Mouse (Mus musculus) limb, embryonic 10.5 days (tissue): ENCODE results near the gene Khdc1a. TPM values are rescaled to one million over a fixed set of nuclear protein-coding genes. Genes with fewer than 3 reads are reported as not detected.
"Not testable (repeated sequence)": the region's sequence is repeated elsewhere in the genome, so short reads cannot be mapped to it uniquely, and the experiment has no call there.

Experiments
- DNase-seq: peaks from one replicate; pipeline ENCODE4 v3.0.0-alpha.2; 2017; ENCODE audit warnings: low spot score
- H3K27ac ChIP-seq: fragments of 300-500 bp; sonication (generic); 2 replicates; pipeline ENCODE4 v1.5.1; 2016; ENCODE audit warnings: mild to moderate bottlenecking
- H3K27me3 ChIP-seq: fragments of 300-500 bp; sonication (generic); 2 replicates; pipeline ENCODE4 v1.6.1; 2016; ENCODE audit warnings: low read depth, mild to moderate bottlenecking; ENCODE audit not compliant: poor library complexity, severe bottlenecking
- H3K36me3 ChIP-seq: fragments of 300-500 bp; sonication (generic); 2 replicates; pipeline ENCODE4 v1.6.1; 2016; ENCODE audit warnings: mild to moderate bottlenecking, moderate library complexity
- H3K4me1 ChIP-seq: fragments of 300-500 bp; sonication (generic); 2 replicates; pipeline ENCODE4 v1.6.1; 2016
- H3K4me3 ChIP-seq: fragments of 300-500 bp; sonication (generic); 2 replicates; pipeline ENCODE4 v1.5.1; 2016; ENCODE audit warnings: mild to moderate bottlenecking, moderate library complexity
- H3K9me3 ChIP-seq: fragments of 300-500 bp; sonication (generic); replicated peaks from 2 replicates; pipeline ENCODE4 v1.6.1; 2016; ENCODE audit warnings: mild to moderate bottlenecking
- WGBS: fragments of 180-500 bp; shearing (Covaris S2); methylation state at CpG from one replicate; pipeline ENCODE4 v1.1.7; 2016; 5-methylcytosine and 5-hydroxymethylcytosine counted together
- polyA plus RNA-seq: library from polyadenylated mRNA; unstranded; fragments of >200 nt; fragmentation: Nextera tagmentation; extraction: Ambion mirVana; gene quantifications from 2 replicates; pipeline ENCODE4 v1.2.1, GENCODE M21; 2016

Khdc1a gene
- polyA plus RNA-seq, 1 experiment from 2014 or later: not detected

DNA sequence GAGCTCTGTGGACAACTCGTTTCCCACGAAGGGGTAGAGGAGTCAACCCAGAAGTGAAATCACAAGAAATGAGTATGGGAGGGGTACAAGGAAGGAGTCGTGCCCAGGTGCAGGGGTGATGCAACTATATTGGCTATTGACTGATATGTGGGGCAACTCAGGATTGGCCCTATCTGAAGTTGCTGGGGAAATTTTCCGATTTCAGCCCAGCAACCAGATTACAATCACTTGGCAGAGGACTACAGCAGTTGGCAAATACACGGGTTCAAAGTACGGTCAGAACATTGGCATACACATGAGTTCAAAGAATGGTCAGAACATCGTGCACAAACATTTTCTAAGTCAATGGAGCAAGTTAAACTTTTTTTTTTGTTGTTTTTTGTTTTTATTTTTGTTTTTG lies 22.7 kb upstream of the Khdc1a start:
- 95% methylated on average over 7 of the region's 7 CpGs for WGBS
- Histone ChIP-seq H3K9me3 (no peaks in the 10 kb centered on the region), H3K4me1 (no peaks in the 10 kb centered on the region), H3K27me3 (no peaks in the 10 kb centered on the region), H3K4me3 (no peak overlapping the region), H3K27ac (no peak overlapping the region), H3K36me3 (no peaks in the 10 kb centered on the region)
- no peak for DNase-seq

- not testable (repeated sequence) for H3K36me3 ChIP-seq, H3K27ac ChIP-seq, H3K4me1 ChIP-seq, H3K9me3 ChIP-seq, H3K4me3 ChIP-seq, DNase-seq, H3K27me3 ChIP-seq
These were observed 18.3 kb upstream of the Khdc1a start for GRCm38 (mm10) chr1:21331161-21331560.

DNA sequence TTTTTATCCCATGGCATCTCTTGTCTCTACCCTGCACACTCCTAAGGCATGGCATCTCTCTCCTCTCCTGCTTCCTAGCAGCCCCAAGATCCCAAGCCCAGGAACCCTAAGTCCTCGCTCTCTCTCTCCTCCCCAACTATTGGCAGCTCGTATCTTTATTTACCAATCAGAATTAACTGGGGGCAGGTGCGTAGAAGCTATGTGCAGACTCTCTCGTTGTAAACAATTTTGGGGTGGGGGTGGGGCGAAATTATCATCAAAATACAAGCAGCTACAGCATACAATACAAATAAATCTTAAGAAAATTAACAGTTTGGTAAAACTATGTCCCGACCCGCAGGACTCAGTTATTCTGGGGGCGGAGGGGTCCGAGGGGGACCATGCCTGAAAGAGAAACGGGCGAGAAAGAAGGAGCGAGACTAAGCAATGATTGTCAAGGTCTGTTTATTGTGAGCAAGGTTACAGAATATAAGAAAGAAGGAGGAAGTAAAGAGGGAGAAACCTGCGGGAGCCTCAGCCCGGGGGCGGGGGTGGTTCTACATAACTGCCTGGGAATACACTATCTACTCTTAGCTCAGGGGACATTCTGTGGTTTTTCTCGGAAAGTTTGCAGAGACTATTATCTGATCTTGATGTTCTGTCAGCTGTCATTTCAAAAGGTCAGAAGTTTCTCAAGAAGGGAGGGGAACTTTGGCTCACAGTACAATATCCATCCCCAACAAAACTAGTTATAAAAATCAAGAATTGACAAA lies 16.0 kb upstream of the Khdc1a start:
- no peaks in the 10 kb centered on the region for H3K4me1 ChIP-seq
- H3K4me3 ChIP-seq: no peak overlapping the region
- H3K9me3 ChIP-seq: no peaks in the 10 kb centered on the region
- H3K27ac ChIP-seq: no peak overlapping the region
- no peaks in the 10 kb centered on the region for H3K27me3 ChIP-seq
- no peaks in the 10 kb centered on the region for H3K36me3 ChIP-seq
- no peak for DNase-seq
- WGBS: 87% methylated on average over 16 of the region's 16 CpGs

DNA sequence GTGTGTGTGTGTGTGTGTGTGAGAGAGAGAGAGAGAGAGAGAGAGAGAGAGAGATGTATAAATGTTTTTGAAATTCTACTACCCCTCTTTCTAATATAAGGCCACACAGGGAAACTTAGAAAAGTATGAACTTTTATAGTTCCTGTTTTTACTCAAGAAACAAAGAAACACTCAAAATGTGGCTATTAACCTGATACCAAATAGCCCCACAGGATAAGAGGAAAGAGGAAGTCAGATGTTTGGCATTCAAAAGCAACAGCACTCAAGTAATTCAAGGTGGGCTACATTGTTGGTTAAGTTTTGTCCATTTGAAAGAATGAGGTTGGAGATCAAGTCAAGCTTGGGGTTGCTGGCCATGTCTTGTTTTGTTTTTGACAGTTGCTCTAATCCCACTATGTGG lies 13.6 kb upstream of the Khdc1a start:
- no peak for DNase-seq
- no peaks in the 10 kb centered on the region for H3K27me3 ChIP-seq
- no peaks in the 10 kb centered on the region for H3K4me1 ChIP-seq
- H3K9me3 ChIP-seq: no peaks in the 10 kb centered on the region
- H3K27ac ChIP-seq: no peak overlapping the region
- no peak overlapping the region for H3K4me3 ChIP-seq
- no peaks in the 10 kb centered on the region for H3K36me3 ChIP-seq

- no peak for DNase-seq
- Histone ChIP-seq H3K4me3 (no peak overlapping the region), H3K27ac (no peak overlapping the region), H3K9me3 (no peaks in the 10 kb centered on the region), H3K36me3 (no peaks in the 10 kb centered on the region), H3K4me1 (no peaks in the 10 kb centered on the region), H3K27me3 (no peaks in the 10 kb centered on the region)
- WGBS: 91% methylated on average over 1 of the region's 1 CpGs
These were observed 8.7 kb upstream of the Khdc1a start for GRCm38 (mm10) chr1:21340745-21341144.

GRCm38 (mm10) chr1:21344253-21344652 lies 5.2 kb upstream of the Khdc1a start:
- Histone ChIP-seq H3K36me3 (no peaks in the 10 kb centered on the region), H3K4me3 (no peak overlapping the region), H3K27ac (no peak overlapping the region), H3K27me3 (no peaks in the 10 kb centered on the region), H3K9me3 (no peaks in the 10 kb centered on the region), H3K4me1 (no peaks in the 10 kb centered on the region)
- peak; percentile 30 for DNase-seq
- WGBS: 70% methylated on average over 4 of the region's 4 CpGs

GRCm38 (mm10) chr1:21344752-21345151 lies 4.7 kb upstream of the Khdc1a start:
- H3K36me3 ChIP-seq, H3K9me3 ChIP-seq, DNase-seq, H3K4me3 ChIP-seq, H3K27ac ChIP-seq, H3K27me3 ChIP-seq, H3K4me1 ChIP-seq: not testable (repeated sequence)
- 87% methylated on average over 7 of the region's 7 CpGs for WGBS

DNA sequence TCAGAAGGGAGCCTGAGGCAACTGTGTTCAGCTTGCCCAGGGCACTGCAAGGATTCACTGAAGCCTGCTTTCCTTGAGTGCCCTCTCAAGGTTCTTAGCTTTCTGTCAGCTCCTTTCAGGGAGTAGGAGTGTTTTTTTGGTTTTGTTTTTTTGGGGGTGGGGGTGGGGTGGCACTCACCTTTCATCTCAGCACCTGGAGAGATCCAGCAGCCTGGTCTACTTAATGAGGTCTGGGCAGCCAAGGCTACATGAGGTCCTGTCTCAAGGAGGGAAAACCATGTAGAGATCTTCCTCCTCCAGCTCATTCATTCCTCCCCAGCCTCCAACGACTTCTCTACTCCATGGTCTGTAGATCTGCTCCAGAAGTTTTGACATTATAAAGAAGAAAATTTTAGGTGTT lies 18.6 kb downstream of the Khdc1a start, which contains the start of gene Khdc1c:
Gene Khdc1c, plus strand, starts transcription at position 301 of the 400 bp plus-strand sequence.
- not testable (repeated sequence) for DNase-seq, H3K4me3 ChIP-seq, H3K27me3 ChIP-seq, H3K27ac ChIP-seq, H3K4me1 ChIP-seq, H3K9me3 ChIP-seq, H3K36me3 ChIP-seq
- WGBS: 90% methylated on average over 1 of the region's 1 CpGs

GRCm38 (mm10) chr1:21383256-21383655 lies 33.8 kb downstream of the Khdc1a start, which contains the start of gene Khdc1b:
Gene Khdc1b, plus strand, starts transcription at chr1:21383556.
- Histone ChIP-seq H3K9me3 (no peaks in the 10 kb centered on the region), H3K27ac (no peak within 1 kb of the TSS), H3K4me3 (no peak within 1 kb of the TSS), H3K36me3 (no peaks in the 10 kb centered on the region), H3K4me1 (no peaks in the 10 kb centered on the region), H3K27me3 (no peaks in the 10 kb centered on the region)
- DNase-seq: no peak
- 85% methylated on average over 1 of the region's 1 CpGs for WGBS

DNA sequence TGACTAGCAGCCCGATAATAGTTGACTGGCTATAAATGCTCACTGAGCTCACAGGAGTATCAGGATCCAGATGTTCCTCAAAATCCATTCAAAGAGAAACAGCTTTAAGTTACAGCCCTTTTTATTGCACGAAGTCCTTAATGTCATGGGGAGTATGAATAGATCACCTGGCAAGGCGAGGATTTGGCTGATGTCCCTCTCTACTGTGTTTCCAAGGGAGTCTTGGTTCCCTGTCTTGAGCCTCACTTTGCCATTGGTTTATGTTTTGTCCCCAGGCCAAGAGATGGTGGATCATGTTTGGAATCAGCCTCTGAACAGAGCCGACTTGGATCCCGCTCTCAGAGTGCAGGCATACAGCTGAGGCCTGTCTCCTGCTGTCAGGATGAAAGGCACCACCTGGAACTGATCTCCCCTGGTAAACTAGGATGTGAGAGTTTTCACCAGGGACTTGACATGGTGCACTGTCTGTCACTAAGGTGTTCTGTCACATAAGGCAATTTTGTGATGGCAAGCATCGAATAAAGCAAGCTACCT lies 41.8 kb downstream of the Khdc1a start:
- H3K4me1 ChIP-seq: no peaks in the 10 kb centered on the region
- DNase-seq: no peak
- no peaks in the 10 kb centered on the region for H3K9me3 ChIP-seq
- no peaks in the 10 kb centered on the region for H3K27me3 ChIP-seq
- 75% methylated on average over 6 of the region's 6 CpGs for WGBS
- H3K27ac ChIP-seq: no peak overlapping the region
- H3K4me3 ChIP-seq: no peak overlapping the region
- no peaks in the 10 kb centered on the region for H3K36me3 ChIP-seq

Other genes starting within 250 kb of the Khdc1a start
- gene Tmem14a, start 131.1 kb upstream of the Khdc1a start, polyA plus RNA-seq: 4.7 and 7.8 TPM in 2 replicates
- gene Gsta3, start 109.1 kb upstream of the Khdc1a start, polyA plus RNA-seq: not detected in 2 replicates
- gene Khdc1c, start 18.7 kb downstream of the Khdc1a start, polyA plus RNA-seq: not detected in 2 replicates
- 0.13 TPM in 1 of 2 replicates, not detected in the other for gene Khdc1b, start 33.9 kb downstream of the Khdc1a start, polyA plus RNA-seq